Mouse (Mus musculus): ENCODE data around the gene Znrf1. TPM values are rescaled to one million over a fixed set of nuclear protein-coding genes. Genes with fewer than 3 reads are reported as not detected.
A peak's percentile ranks its signal among the peaks of the same experiment; 100 is the strongest.
"Not testable (repeated sequence)": the region's sequence is repeated elsewhere in the genome, so short reads cannot be mapped to it uniquely, and the experiment has no call there.

Gene Znrf1
- polyA plus RNA-seq, 1 experiment from 2014 or later = 51.6 TPM

DNA sequence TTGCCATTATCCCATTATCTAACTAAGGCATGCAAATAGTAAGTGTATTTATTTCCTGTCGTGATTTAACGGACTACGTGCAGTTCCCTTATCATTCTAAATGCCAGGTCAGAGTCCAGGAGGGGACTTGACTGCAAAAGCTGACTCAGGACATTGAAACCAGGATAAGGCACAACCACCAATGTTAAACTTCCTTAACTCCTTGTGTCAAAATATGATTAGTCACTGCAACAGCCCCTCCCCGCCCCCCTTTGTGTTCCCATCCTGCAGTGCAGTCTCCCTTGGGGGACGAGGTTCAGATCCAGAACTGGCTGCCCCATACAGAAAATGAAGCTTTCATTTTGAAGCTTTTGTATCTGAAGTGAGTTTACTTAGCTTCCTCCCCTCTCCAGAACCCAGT lies 106.6 kb downstream of the Znrf1 start:
- H3K27me3 ChIP-seq (ENCODE audit: insufficient read depth, low read length) = no peaks in the 10 kb centered on the region
- H3K36me3 ChIP-seq (ENCODE audit: insufficient read depth) = no peaks in the 10 kb centered on the region
- H3K9me3 ChIP-seq (ENCODE audit: low read depth, low read length) = no peaks in the 10 kb centered on the region
- peak overlapping the region; percentile 76 for H3K4me2 ChIP-seq
- 0 out of 2 replicates have a peak, but pooled peaks cover 5% of the 10 kb centered on the region for H3K4me1 ChIP-seq (ENCODE audit: insufficient read depth)
- ATAC-seq (ENCODE audit: insufficient read depth) = no peak
- WGBS = 34% methylated on average over 5 of the region's 5 CpGs
- no peak for TF ChIP-seq CTCF (IDR thresholded peaks at IDR 0.05; ENCODE audit: low read depth)
- H3K9ac ChIP-seq = peak overlapping the region; percentile 93
- no peak for DNase-seq
- peak overlapping the region; percentile 85 for H3K4me3 ChIP-seq (ENCODE audit: low read depth, low read length)
- peak overlapping the region; percentile 96 for H3K27ac ChIP-seq (ENCODE audit: low read depth)

DNA sequence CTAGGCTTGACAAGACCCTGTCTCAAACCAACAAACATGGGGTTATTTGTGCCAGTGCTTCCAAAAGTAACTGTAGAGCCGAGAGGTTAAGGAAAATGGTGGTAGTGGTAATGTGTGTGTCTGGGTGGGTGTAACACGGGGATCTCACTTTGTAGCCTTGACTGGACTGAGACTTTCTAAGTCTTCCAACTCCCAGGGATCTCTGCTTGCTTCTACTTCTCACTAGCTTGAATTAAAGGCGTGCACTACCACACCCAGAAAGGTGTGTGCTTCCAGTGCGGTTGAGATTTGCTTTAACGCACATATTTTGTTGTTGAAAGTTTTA lies 107.0 kb downstream of the Znrf1 start:
- H3K4me3 ChIP-seq (ENCODE audit: low read depth, low read length) = peak overlapping the region; percentile 85
- H3K4me1 ChIP-seq (ENCODE audit: insufficient read depth) = 0 out of 2 replicates have a peak, but pooled peaks cover 5% of the 10 kb centered on the region
- DNase-seq (peak; percentile 15), ATAC-seq (ENCODE audit: insufficient read depth) (0 out of 2 replicates have a peak, but pooled peaks have one; percentile 19)
- no peak for TF ChIP-seq CTCF (IDR thresholded peaks at IDR 0.05; ENCODE audit: low read depth)
- WGBS = 11% methylated on average over 5 of the region's 5 CpGs
- no peaks in the 10 kb centered on the region for H3K9me3 ChIP-seq (ENCODE audit: low read depth, low read length)
- peak overlapping the region; percentile 76 for H3K4me2 ChIP-seq
- peak overlapping the region; percentile 96 for H3K27ac ChIP-seq (ENCODE audit: low read depth)
- H3K9ac ChIP-seq = peak overlapping the region; percentile 93
- H3K36me3 ChIP-seq (ENCODE audit: insufficient read depth) = no peaks in the 10 kb centered on the region
- no peaks in the 10 kb centered on the region for H3K27me3 ChIP-seq (ENCODE audit: insufficient read depth, low read length)

DNA sequence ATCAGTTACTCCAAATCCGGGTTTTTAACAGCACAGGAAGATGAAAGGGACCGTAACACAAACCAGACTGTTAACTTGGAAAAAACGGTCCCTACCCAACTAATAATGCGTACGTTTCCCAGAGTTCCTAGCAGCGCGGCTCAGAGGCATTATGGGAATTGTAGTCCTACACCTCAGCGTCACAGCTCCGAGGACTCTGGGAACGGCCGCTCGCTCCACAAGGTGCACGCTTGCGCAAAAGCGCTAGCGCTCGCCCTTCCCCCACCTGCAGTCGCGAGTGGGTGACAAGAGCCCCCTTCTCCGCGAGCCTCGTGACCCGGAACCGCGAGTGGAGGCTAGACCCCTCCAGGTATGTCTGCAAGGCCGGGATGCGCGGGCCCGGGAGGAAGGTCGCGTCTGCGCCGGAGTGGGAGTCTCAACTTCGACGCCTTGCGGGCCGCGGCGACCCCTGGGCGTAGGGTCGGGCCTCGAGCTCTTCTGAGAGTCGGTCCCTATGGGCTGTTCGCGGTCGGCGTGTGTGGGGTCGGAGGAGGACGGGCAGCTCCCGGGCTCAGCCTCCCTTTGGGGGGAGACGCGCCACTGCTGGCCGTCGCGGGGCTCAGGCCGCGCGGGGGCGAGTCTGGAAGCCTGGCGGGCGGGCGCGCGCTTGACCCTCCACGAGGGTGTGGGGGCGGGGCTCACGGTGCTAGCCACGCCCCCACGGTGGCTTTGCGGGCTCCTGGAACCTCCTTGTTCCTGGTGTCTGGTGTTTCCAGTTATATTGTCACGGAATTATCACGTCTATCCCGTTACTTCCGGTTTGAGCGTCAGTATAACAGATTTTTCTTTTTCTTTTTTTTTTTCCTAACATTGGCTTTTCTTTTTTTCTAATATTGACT lies 107.6 kb downstream of the Znrf1 start, which contains the start of gene Zfp1:
Zfp1 (plus strand) TSS at position 138 of the 878 bp plus-strand sequence.
- Histone ChIP-seq H3K4me2 (peak within 1 kb of the TSS; percentile 76), H3K27ac (ENCODE audit: low read depth) (peak within 1 kb of the TSS; percentile 96), H3K9ac (peak within 1 kb of the TSS; percentile 93), H3K4me1 (ENCODE audit: insufficient read depth) (0 out of 2 replicates have a peak, but pooled peaks cover 5% of the 10 kb centered on the region), H3K36me3 (ENCODE audit: insufficient read depth) (no peaks in the 10 kb centered on the region), H3K27me3 (ENCODE audit: insufficient read depth, low read length) (no peaks in the 10 kb centered on the region), H3K4me3 (ENCODE audit: low read depth, low read length) (peak within 1 kb of the TSS; percentile 85), H3K9me3 (ENCODE audit: low read depth, low read length) (no peaks in the 10 kb centered on the region)
- DNase-seq (peak; percentile 98), ATAC-seq (ENCODE audit: insufficient read depth) (peak; percentile 98)
- TF ChIP-seq CTCF (IDR thresholded peaks at IDR 0.05; ENCODE audit: low read depth) = no peak
- under 1% methylated on average over 74 of the region's 75 CpGs for WGBS

DNA sequence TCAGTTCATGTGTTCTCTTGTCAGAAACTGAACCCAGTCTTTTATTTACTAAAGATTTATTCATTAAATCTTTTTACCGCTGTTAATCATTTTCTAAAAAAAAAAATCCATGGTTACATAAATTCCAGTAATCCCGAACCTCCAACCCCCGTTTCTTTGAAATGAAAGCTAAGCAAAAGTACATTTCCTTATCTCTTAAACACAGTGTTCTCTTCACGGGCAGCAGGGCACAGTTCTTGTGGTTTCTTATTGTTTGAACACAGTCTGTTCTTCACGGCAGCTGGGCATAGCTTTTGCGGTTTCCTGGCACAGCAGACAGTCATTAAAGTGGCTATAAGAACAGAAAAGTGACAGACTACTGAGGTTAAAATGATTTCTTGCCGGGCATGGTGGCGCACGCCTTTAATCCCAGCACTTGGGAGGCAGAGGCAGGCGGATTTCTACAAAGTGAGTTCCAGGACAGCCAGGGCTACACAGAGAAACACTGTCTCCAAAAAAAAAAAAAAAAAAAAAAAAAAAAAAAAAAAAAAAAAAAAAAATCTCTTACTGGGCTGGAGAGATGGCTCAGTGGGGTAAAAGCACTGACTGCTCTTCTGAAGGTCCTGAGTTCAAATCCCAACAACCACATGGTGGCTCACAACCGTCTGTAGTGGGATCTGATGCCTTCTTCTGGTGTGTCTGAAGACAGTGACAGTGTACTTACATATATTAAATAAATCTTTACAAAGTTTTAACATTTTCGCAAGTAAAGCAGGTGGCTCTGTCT lies 108.6 kb downstream of the Znrf1 start:
- Histone ChIP-seq H3K4me3 (ENCODE audit: low read depth, low read length) (peak overlapping the region; percentile 85), H3K9ac (peak overlapping the region; percentile 93; the same call in 1 of the 2 replicates), H3K4me2 (peak overlapping the region; percentile 76), H3K27ac (ENCODE audit: low read depth) (peak overlapping the region; percentile 65)
- H3K4me1 ChIP-seq (ENCODE audit: insufficient read depth); H3K27me3 ChIP-seq (ENCODE audit: insufficient read depth, low read length); ATAC-seq (ENCODE audit: insufficient read depth); H3K9me3 ChIP-seq (ENCODE audit: low read depth, low read length); H3K36me3 ChIP-seq (ENCODE audit: insufficient read depth): not testable (repeated sequence)
- DNase-seq = peak; percentile 51
- WGBS = 51% methylated on average over 12 of the region's 12 CpGs

DNA sequence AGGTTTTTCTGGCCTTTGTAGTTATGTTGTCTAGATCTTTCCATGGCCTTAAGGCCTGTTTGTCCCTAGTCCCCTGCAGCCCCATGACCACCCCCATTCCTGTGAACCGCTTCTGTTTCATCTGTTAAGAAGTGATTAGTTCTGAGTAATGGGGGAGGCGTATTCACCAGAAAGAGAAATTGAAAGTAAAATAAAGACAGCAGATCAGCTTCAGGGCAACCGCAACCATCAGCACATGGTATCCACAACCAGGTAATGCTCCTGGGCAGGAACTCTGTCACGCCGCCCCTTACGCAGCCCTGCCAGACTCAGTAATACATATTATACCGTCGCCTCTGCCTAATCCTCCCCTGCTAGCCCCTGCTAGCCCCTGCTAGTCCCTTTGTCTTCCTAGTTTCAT lies 109.8 kb downstream of the Znrf1 start:
- H3K9me3 ChIP-seq (ENCODE audit: low read depth, low read length) = no peaks in the 10 kb centered on the region
- no peak overlapping the region for H3K4me2 ChIP-seq
- H3K27me3 ChIP-seq (ENCODE audit: insufficient read depth, low read length) = no peaks in the 10 kb centered on the region
- TF ChIP-seq CTCF (IDR thresholded peaks at IDR 0.05; ENCODE audit: low read depth) = no peak
- ATAC-seq (ENCODE audit: insufficient read depth) (no peak), DNase-seq (no peak)
- no peaks in the 10 kb centered on the region for H3K36me3 ChIP-seq (ENCODE audit: insufficient read depth)
- H3K27ac ChIP-seq (ENCODE audit: low read depth) = no peak overlapping the region
- 95% methylated on average over 8 of the region's 8 CpGs for WGBS
- H3K4me3 ChIP-seq (ENCODE audit: low read depth, low read length) = no peak overlapping the region
- H3K9ac ChIP-seq = no peak overlapping the region
- H3K4me1 ChIP-seq (ENCODE audit: insufficient read depth) = 0 out of 2 replicates have a peak, but pooled peaks cover 5% of the 10 kb centered on the region

DNA sequence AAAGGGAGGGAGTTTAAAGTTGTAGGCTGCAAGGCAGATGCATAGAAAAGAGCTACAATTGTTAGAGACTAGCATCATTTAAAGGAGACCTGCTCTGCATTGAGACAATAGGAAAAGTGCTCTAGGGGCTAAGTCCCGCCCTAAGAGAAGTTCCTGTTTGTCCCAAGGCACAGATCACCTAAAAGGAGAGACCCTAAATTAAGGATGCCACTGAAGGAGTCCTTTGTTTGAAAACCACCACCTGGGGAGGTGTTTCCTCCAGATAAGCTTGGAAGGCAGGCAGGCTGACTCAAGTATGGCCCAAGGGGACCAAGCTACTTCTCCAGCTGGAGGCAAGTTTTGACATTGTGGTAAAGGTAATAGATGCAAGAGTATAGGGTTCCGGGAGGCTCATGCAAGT lies 112.9 kb downstream of the Znrf1 start:
- ATAC-seq (ENCODE audit: insufficient read depth) (no peak), DNase-seq (no peak)
- H3K9me3 ChIP-seq (ENCODE audit: low read depth, low read length) = no peaks in the 10 kb centered on the region
- H3K4me1 ChIP-seq (ENCODE audit: insufficient read depth) = no peaks in the 10 kb centered on the region
- H3K4me3 ChIP-seq (ENCODE audit: low read depth, low read length) = no peak overlapping the region
- H3K27ac ChIP-seq (ENCODE audit: low read depth) = no peak overlapping the region
- no peak overlapping the region for H3K4me2 ChIP-seq
- H3K9ac ChIP-seq = no peak overlapping the region
- TF ChIP-seq CTCF (IDR thresholded peaks at IDR 0.05; ENCODE audit: low read depth) = no peak
- H3K36me3 ChIP-seq (ENCODE audit: insufficient read depth) = no peaks in the 10 kb centered on the region
- H3K27me3 ChIP-seq (ENCODE audit: insufficient read depth, low read length) = no peaks in the 10 kb centered on the region
- WGBS = 64% methylated on average over 2 of the region's 2 CpGs

DNA sequence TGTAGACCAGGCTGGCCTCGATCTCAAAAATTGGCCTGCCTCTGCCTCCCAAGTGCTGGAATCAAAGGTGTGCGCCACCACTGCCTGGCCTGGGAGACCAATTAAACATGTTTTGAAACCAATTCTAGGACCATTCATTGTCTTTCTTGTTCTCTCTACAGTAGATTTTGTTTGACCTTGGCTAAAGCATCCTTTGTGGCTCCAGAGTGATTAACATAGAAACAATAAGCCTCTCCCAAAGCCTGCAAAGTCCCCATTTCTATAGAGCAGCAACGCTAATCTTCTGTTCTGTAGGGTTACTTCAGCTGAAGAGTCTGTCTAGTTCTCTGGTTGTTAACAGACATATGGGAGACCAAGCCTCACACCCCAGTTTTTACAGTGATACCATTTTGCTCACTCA lies 114.8 kb downstream of the Znrf1 start:
- no peak for ATAC-seq (ENCODE audit: insufficient read depth)
- no peak overlapping the region for H3K4me2 ChIP-seq

More for the DNA sequence above, 114.8 kb downstream of the Znrf1 start:
- no peaks in the 10 kb centered on the region for H3K9me3 ChIP-seq (ENCODE audit: low read depth, low read length)
- H3K4me3 ChIP-seq (ENCODE audit: low read depth, low read length) = no peak overlapping the region
- H3K27ac ChIP-seq (ENCODE audit: low read depth) = no peak overlapping the region
- H3K27me3 ChIP-seq (ENCODE audit: insufficient read depth, low read length) = no peaks in the 10 kb centered on the region
- H3K36me3 ChIP-seq (ENCODE audit: insufficient read depth) = no peaks in the 10 kb centered on the region
- DNase-seq = no peak
- 94% methylated on average over 3 of the region's 3 CpGs for WGBS
- TF ChIP-seq CTCF (IDR thresholded peaks at IDR 0.05; ENCODE audit: low read depth) = no peak
- H3K4me1 ChIP-seq (ENCODE audit: insufficient read depth) = no peaks in the 10 kb centered on the region
- H3K9ac ChIP-seq = no peak overlapping the region

Data from lung, embryonic 14.5 days (tissue).